Mouse (Mus musculus) urinary bladder, postnatal 25 days (tissue): ENCODE measurements around the gene Srsf10.
A peak's percentile ranks its signal among the peaks of the same experiment; 100 is the strongest.

ENCODE experiments used
- DNase-seq: peaks from one replicate; pipeline ENCODE4 v3.0.0; 2022; ENCODE audit warnings: low spot score

Gene Srsf10

GRCm38 (mm10) chr4:135885676-135886075 is 30.1 kb downstream of the Srsf10 start:
- DNase-seq = no peak

GRCm38 (mm10) chr4:135886184-135886583 is 30.6 kb downstream of the Srsf10 start:
- DNase-seq = no peak

- DNase-seq = no peak
Measured at GRCm38 (mm10) chr4:135888448-135889057, 33.0 kb downstream of the Srsf10 start.

GRCm38 (mm10) chr4:135889146-135889883 is 33.8 kb downstream of the Srsf10 start:
- DNase-seq = no peak

DNA sequence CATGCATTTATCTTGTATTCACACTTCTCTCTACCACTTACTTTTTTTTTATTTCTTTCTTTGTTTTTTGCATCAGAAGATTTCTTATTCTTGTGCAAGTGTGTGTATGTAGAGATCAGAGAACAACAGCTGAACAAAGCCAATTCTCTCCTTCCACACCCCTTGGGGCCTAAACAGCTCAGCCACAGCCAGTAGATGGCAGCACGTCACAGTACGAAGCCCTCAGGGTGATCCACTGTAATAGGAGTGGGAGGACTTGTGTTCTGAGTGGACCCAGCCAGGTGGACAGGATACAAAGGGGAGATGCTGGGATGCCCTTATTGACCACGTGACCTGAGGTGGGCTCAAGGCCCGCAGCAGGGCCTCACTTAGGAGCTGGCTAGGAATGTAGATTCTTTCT is 34.3 kb downstream of the Srsf10 start:
- DNase-seq = peak; percentile 72

GRCm38 (mm10) chr4:135891539-135891938 is 36.0 kb downstream of the Srsf10 start:
- DNase-seq = no peak

GRCm38 (mm10) chr4:135892884-135893283 is 37.3 kb downstream of the Srsf10 start:
- DNase-seq = no peak

DNA sequence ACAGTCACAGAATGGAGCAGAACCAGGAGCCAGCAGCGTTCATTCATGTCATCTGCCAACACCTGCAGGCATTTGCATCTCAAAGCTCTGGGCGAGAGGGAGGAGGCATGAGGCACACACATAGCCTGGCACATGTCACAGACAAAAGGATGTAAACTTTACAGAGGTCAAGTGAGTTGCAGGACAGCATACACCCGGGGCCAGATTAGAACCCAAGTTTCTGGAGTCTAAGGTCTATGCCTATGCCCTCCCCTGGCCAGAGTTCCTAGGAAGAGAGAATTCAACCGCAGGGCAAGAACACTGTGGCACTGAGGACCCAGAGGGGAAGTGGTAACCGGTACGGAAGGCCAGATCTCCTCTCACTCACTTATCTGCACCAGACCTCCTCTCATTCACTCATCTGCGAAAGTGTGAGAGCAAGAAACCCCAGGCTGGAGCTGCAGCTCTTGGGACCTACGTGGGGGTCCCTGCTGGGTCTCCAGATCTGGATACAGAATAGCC is 39.6 kb downstream of the Srsf10 start, which contains the start of gene Cnr2:
TSS of gene Cnr2 (plus strand) at position 324 of the 501 bp plus-strand sequence.
- no peak for DNase-seq

- DNase-seq = no peak
Measured at GRCm38 (mm10) chr4:135896157-135896556, 40.6 kb downstream of the Srsf10 start.

- DNase-seq = no peak
Measured at GRCm38 (mm10) chr4:135898380-135899049, 43.0 kb downstream of the Srsf10 start.

GRCm38 (mm10) chr4:135899050-135899448 is 43.5 kb downstream of the Srsf10 start:
- no peak for DNase-seq

DNA sequence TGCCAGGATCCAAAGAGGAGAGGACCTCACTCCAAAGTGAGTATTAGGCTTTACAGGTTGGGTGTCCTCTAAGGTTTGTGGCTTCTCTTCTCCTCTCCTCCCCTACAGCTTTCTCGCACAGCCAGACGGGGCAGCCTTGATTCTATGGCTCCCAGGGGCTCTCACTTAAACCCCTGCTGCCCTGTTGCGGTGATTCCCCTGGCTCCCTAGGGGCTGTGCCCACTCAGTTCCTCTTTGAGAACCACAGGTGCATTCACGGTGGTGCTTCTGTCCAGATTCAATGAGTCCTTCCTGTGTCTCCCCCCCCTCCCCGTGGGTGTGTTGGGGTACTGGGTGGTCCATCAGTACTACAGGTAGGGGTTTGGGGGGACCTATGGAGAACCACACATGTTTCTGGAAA is 44.5 kb downstream of the Srsf10 start:
- no peak for DNase-seq

DNA sequence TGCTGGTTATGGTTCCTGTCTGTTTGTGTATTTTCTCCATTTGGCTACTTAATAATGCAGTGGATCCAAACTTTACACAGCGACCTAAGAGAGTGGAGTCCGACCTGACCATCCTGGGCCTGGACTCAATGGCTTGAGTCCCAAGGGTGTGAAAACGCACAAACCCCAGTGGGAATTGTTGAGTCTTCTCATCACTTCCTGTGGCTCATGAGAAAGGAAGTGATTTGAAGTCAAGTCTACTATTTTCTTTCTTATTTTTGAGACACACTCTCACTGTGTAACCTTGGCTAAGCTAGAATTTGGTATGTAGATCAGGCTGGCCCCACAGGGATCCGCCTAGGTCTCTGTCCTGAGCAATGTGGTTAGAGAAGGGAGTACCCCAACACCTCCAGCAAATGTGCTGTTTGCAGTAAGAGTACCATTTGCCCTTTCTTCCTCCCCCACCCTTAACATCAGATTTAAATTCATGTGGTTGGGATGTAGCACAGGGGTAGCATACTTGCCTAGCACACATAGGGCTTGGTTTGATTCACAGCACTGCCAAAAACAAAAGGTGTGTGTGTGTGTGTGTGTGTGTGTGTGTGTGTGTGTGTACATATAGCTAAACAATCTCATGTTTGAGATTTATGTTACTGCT is 47.2 kb downstream of the Srsf10 start:
- DNase-seq = no peak

- DNase-seq = no peak
Measured at GRCm38 (mm10) chr4:135904810-135905209, 49.3 kb downstream of the Srsf10 start.

DNA sequence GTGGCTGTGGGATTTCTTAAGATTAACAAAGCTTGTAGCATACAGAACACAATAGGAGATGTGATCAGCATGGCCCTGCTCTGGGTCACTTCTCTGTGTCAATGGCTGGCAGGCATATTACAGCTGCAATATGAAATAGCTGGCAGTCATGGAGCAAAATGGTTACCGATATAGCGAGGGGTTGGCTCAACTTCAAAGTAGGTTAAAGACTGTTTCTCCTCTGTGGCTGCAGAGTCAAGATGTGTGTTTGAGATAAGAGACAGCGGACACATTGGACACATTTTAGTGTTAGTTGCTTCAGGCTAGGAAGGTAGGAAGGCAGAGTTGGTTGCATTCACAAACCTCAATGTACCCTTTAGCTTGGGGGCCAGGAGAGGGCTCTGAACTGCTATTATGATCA is 51.1 kb downstream of the Srsf10 start:
- DNase-seq = no peak

DNA sequence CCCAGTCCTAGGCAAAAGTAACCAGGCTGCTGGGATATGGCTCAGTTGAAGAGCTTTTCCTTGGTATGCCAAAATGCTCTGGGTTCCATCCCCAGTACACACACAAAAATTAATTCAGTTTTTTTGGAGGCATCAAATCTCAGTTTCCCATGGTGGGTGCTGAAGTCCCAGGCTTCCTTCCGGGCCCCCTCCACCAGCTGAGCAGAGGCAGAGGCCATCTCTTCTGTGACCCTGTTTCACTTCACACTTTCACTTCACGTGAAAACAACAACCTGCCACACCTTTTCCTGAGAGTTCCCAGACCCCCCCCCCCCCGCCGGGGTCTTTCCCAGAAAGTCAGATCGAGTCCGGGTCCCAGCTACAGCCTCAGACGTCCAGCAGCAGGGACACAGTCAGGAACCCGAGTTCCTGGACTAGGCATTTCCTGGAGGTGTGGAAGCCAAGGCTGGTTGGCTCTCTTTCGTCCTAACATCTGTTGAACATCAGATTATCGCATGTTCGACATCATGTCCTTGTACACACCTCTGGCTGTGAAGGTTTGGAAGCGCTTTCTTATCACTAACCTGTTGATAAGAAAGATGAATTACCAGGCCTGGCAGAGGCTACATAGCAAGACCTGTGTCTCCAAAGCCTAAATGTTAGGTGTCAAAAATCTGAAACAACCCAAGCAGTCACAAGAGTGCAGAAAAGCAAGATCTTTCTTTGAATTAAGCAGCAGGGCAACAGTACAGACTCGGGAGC is 53.9 kb downstream of the Srsf10 start:
- no peak for DNase-seq

DNA sequence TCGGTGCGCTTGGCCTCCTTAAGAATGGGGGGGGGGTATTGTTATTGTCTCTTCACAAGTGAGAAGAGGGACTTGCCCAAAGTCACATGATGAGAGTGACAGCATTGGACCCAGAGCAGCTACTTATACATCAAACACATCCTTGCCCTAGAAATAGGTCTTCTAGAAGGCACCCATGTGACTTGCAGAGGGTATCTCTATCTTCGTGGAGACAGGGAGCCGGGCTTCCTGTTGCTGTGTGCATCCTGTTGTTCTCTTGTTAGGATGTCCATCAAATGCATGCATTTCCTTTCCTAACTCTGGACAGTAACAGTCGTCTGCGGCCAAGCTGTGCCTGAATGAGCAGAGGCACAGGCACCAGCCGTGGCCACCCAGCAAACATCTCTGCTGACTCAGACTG is 56.0 kb downstream of the Srsf10 start:
- DNase-seq = no peak

DNA sequence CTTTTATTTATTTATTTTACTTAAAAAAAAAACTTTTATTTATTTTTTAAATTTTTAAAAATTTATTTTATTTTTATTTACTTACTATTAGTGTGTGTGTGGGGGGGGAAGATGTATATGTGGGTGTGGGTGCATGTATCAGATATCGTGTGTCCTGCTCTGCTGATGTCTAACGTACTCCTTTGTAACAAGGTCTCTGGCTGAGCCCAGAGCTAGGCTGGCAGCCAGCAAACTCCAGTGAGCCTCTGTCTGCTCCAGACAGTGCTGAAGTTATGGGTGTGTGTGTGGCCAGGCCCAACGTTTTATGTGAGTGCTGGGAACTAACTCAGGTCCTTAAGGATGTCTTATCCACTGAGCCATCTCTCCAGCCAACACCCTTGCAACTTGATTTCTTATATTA is 56.6 kb downstream of the Srsf10 start:
- DNase-seq = no peak

GRCm38 (mm10) chr4:135912835-135913234 is 57.3 kb downstream of the Srsf10 start:
- DNase-seq = no peak

DNA sequence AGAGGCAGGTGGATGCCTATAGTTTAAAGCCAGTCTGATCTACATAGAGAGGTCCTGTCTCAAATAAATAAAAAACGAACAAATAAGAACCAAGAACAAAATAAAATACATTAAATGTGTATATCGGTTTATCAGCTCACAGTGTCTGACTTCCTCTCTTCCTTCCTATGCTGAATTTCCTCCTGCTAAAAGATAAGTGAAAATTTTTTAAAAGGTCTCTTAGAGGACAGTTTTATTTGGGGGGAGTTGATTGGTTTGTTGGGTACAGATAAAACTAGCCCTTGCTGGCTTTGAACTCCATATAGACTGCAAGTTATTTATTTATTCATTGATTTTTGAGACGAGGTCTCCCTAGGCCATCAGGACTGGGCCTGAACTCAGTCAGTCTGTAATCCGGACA is 57.9 kb downstream of the Srsf10 start:
- DNase-seq = no peak

DNA sequence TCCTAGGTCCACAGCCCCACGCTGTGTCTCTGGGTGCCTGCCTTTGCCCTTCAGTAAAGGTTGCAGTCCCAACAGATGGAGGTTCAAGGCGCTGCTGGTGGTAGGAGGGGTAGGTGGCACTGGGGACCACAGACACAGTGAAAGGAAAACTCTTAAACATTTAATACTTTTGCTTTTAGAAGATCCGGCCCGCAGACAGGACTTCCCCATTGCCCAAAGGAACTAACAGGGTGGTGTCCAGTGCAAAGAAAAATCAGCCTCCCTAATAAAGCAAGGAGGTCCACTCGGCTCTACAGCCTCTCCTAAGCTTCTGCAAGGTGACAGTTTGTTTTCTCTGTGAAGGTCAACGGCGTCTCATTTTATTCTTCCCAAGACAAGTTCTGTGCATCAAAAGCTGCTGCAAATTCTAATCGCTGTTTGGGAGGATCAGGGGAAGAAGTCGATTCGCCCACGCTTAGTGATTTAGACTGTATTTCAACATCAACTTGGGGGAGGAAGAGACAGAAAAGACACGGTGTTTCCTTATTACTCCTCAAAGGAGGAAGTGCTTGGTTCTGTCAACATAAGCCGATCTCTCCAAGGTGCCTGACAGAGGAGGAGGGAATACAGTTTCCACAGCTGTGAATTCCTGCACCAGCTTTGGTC is 63.2 kb downstream of the Srsf10 start:
- no peak for DNase-seq
